Mouse (Mus musculus): ENCODE measurements around the gene Foxj1. TPM values are rescaled to one million over a fixed set of nuclear protein-coding genes. Genes with fewer than 3 reads are reported as not detected.

Gene Foxj1
- 6.3 and 10.8 TPM in 2 replicates for polyA plus RNA-seq (2012; rRNA removed)

DNA sequence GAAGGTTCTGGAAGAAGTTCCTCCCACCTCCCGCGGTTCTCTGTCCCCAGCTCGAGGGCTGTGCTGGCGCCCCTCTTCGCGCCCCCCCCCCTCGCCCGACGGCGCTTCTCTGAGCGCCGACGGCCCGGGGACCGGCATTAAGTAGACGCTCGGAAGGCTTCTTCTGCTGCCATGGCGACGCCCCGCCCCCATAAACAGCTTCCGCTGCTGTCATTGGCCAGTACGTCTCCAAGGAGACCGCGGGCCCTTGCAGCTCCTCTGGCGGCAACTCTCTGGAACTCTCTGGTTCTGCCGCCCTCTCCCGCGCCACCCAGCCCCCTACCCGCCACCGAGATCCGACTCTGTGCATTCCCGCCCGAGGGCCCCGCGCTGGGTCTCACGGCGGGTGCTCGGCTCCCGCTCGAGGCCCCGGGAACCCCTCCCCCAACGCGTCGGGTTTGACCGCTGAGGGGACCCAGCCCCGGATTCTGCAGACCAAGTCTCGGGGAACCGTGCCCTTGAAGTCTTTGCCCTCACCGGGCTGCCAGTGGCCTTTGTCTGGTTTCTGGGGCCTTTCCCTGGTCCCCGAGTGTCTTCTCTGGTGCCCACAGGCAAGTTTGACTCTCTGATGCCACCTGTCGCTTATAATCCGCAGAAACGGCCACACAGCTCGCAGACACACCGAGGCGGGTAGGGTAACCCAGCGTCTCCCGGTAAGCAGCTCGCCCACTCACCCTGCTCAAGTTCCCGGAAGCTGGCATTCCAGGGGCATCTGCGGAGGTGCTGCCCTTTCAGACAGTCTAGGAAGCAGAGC, at the start of gene Foxj1:
TSS of gene Foxj1 (minus strand) at position 156 of the 793 bp plus-strand sequence.

GRCm38 (mm10) chr11:116307019-116307725, 28.0 kb downstream of the Foxj1 start, which contains the start of gene Exoc7:
Gene Exoc7 (minus strand): TSS chr11:116307233.

GRCm38 (mm10) chr11:116280751-116281663, 54.2 kb downstream of the Foxj1 start, which contains the start of gene Galr2:
Gene Galr2 (plus strand): TSS chr11:116280939.

Other genes starting within 250 kb of the Foxj1 start
- 42.1 and 67.0 TPM in 2 replicates for gene Wbp2, start 248.4 kb downstream of the Foxj1 start, polyA plus RNA-seq (2012; rRNA removed)
- 3.0 TPM in 2 replicates for gene Trim47, start 208.2 kb downstream of the Foxj1 start, polyA plus RNA-seq (2012; rRNA removed)
- gene Trim65, start 204.3 kb downstream of the Foxj1 start, polyA plus RNA-seq (2012; rRNA removed) = 1.6 and 2.8 TPM in 2 replicates
- 41.1 and 57.1 TPM in 2 replicates for gene Mrpl38, start 196.5 kb downstream of the Foxj1 start, polyA plus RNA-seq (2012; rRNA removed)
- 90.4 and 121 TPM in 2 replicates for gene Fbf1, start 167.2 kb downstream of the Foxj1 start, polyA plus RNA-seq (2012; rRNA removed)
- 39.9 and 49.1 TPM in 2 replicates for gene Ten1, start 136.5 kb downstream of the Foxj1 start, polyA plus RNA-seq (2012; rRNA removed)
- gene Acox1, start 136.4 kb downstream of the Foxj1 start, polyA plus RNA-seq (2012; rRNA removed) = 25.4 and 35.0 TPM in 2 replicates
- 0.63 and 0.73 TPM in 2 replicates for gene Evpl, start 97.3 kb downstream of the Foxj1 start, polyA plus RNA-seq (2012; rRNA removed)
- gene Srp68, start 61.2 kb downstream of the Foxj1 start, polyA plus RNA-seq (2012; rRNA removed) = 90.9 and 101 TPM in 2 replicates
- 0.21 and 0.23 TPM in 2 replicates for gene Galr2, start 54.5 kb downstream of the Foxj1 start, polyA plus RNA-seq (2012; rRNA removed)
- gene Exoc7, start 28.2 kb downstream of the Foxj1 start, polyA plus RNA-seq (2012; rRNA removed) = 56.4 and 74.6 TPM in 2 replicates
- 16.4 and 30.4 TPM in 2 replicates for gene Rnf157, start 77.6 kb upstream of the Foxj1 start, polyA plus RNA-seq (2012; rRNA removed)
- gene Ubald2, start 98.7 kb upstream of the Foxj1 start, polyA plus RNA-seq (2012; rRNA removed) = 91.3 and 135 TPM in 2 replicates
- 0.12 and 0.14 TPM in 2 replicates for gene Qrich2, start 130.8 kb upstream of the Foxj1 start, polyA plus RNA-seq (2012; rRNA removed)
- 106 and 131 TPM in 2 replicates for gene Prpsap1, start 158.8 kb upstream of the Foxj1 start, polyA plus RNA-seq (2012; rRNA removed)
- 7.0 and 10.9 TPM in 2 replicates for gene Sphk1, start 195.5 kb upstream of the Foxj1 start, polyA plus RNA-seq (2012; rRNA removed)
- gene Ube2o, start 246.0 kb upstream of the Foxj1 start, polyA plus RNA-seq (2012; rRNA removed) = 34.7 and 36.3 TPM in 2 replicates

All from central nervous system, embryonic 11.5 days (tissue).